Mouse (Mus musculus): ENCODE results near the gene Rnf220.

Rnf220 gene

GRCm38 (mm10) chr4:117496482-117497165, at the start of gene Rnf220:
Gene Rnf220 (minus strand): TSS chr4:117497052.
- peak; percentile 45 for DNase-seq (ENCODE audit: low spot score)

DNA sequence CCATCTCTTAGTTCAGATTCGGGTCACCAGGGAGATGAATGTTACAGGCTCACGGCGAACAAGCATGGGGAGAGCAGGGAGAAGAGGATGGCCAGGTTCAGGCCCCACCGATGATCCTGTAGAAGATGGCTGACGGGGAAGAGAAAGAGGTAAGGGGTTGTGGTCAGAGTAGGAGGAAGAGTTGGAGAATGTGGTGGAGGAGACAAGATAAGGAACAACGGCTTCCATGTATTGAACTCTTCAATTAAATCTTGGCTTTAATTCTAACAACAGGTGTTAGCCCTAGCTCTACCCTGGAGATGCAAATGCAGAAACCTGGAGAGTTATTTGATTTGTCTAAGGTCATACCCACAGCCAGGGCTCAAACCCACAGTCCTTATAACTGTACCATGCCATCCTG, 49.8 kb upstream of the Rnf220 start:
- no peak for DNase-seq (ENCODE audit: low spot score)

- no peak for DNase-seq (ENCODE audit: low spot score)
Measured at GRCm38 (mm10) chr4:117545448-117545847, 48.6 kb upstream of the Rnf220 start.

- no peak for DNase-seq (ENCODE audit: low spot score)
Measured at GRCm38 (mm10) chr4:117540571-117540970, 43.7 kb upstream of the Rnf220 start.

- DNase-seq (ENCODE audit: low spot score) = no peak
Measured at GRCm38 (mm10) chr4:117539329-117539980, 42.6 kb upstream of the Rnf220 start.

- DNase-seq (ENCODE audit: low spot score) = no peak
Measured at GRCm38 (mm10) chr4:117537002-117537401, 40.1 kb upstream of the Rnf220 start.

GRCm38 (mm10) chr4:117535496-117536200, 38.8 kb upstream of the Rnf220 start:
- no peak for DNase-seq (ENCODE audit: low spot score)

DNA sequence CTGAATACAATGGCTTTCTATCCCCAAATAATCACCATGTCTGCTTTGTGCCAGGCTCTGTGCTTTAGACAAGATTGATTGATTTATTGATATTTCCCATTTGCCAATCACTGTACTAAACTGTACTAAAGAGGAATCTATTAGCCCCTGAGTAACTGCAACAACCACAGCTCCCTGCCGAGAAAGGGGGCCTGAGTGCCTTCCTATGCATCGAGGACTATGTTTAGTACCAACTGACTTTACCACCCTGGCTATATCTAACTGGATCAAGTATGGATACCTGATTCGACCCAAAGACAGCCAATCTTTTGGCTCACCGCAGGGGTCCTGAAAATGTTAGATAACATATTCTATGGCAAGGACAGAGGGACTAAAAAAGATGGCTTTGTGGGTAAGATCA, 33.0 kb upstream of the Rnf220 start:
- DNase-seq (ENCODE audit: low spot score) = no peak

DNA sequence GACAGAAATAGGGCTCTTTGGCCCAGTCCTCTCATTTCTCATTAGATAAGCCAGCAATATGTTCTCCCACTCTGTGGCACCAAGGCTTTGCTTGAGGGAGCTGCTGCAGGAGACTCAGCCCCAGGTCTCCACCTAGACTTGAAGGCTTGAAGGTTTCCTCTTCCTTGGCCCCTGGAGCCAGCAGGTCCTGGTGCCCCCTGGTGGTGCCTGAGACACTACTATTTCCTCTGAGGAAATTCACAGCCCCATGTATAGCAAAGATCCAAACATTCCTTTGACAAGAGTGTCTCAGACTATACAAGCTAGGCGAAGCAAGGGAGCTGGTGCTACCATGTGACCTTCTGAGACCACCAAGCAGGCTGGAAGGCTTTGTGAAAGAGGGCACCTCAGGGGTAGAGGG, 31.1 kb upstream of the Rnf220 start:
- no peak for DNase-seq (ENCODE audit: low spot score)

DNA sequence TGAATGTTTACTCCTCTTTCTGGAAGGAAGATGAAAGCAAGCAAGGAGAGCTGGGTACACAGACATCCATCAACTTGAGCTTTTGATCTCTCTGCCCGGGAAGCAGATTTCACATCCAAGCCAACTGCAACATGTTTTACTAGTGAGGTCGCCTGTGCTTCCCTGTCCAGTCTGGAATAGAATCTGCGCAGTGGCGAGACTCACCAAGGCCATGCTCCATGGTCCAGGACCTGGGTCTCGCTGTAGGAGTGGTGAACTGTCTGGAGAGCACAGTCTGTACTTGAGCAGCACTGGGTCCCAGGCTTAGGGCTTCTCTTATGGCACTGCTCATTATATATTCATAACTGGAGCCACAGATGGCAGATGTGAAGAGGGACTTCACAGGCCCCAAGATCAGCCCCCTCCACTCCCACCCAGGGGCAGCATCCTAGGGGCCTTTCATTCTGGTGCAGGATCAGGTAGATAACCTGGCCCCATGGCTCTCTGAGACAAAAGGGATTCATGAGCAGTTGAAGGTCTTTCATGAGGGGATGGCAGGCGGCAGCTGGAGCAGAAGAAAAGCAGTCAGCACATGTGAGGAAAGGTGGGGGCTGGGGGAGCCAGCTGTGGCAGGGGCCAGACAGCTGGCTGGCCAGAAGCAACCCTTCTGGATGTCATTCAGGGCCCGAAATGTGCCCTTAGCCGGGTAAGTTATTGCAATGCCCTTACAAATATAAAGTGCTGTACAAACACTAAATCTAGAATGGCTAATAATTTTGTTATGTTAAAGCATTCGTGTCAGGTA, 30.5 kb upstream of the Rnf220 start:
- DNase-seq (ENCODE audit: low spot score) = no peak

DNA sequence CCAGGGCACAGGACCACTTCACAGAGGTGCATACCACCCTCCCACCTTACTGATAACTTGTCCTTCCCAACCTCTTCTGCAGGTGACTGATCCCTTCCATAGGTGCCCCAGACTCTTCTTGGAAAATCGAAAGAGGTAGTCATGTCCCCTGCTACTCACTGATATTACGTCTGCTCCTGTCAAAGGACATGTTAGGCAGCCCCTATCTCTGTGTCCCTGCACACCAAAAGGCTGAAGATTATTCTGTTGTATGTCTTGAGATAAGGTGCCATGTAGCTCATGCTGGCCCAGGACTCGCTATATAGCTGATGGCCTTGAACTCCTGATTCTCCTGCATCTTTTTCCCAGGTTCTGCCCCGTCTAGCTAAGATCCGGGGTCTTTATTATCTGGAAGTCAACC, 29.1 kb upstream of the Rnf220 start:
- DNase-seq (ENCODE audit: low spot score) = no peak

- DNase-seq (ENCODE audit: low spot score) = no peak
Measured at GRCm38 (mm10) chr4:117521350-117521749, 24.5 kb upstream of the Rnf220 start.

- no peak for DNase-seq (ENCODE audit: low spot score)
Measured at GRCm38 (mm10) chr4:117518246-117518645, 21.4 kb upstream of the Rnf220 start.

GRCm38 (mm10) chr4:117499043-117499442, 2.2 kb upstream of the Rnf220 start:
- DNase-seq (ENCODE audit: low spot score) = no peak

- peak; percentile 38 for DNase-seq (ENCODE audit: low spot score)
Measured at GRCm38 (mm10) chr4:117495869-117496401, 917 bp downstream of the Rnf220 start.

DNA sequence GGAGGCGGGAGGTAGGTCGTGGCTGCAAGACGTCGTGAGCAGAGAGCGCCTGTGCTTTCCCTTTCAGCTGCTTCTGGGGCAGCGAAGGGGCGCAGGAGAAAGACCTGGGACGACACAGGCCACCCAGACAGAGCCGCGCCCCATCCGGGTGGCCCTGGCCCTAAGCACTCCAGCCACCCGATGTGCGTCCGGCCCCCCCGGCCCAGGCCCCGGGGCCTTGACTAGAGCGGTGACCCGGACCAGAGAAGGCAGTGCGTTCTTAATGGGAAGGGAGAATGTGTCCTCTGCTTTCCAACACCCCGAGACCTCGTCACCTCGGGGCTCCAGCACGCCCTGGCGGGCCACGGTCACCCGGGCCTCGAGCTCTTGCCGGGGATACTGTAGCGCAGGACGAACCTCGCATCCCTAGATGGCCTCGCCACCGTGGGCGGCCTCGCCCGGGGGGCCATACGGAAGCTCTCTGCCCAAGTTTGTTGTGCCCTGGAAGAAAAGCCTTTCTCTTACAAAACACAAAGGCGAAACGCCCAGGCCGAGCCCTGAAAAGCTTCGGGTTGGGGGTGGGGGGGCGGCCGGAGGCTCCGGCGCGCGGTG, 1.8 kb downstream of the Rnf220 start:
- DNase-seq (ENCODE audit: low spot score) = peak; percentile 43

- DNase-seq (ENCODE audit: low spot score) = no peak
Measured at GRCm38 (mm10) chr4:117493905-117494851, 2.7 kb downstream of the Rnf220 start.

DNA sequence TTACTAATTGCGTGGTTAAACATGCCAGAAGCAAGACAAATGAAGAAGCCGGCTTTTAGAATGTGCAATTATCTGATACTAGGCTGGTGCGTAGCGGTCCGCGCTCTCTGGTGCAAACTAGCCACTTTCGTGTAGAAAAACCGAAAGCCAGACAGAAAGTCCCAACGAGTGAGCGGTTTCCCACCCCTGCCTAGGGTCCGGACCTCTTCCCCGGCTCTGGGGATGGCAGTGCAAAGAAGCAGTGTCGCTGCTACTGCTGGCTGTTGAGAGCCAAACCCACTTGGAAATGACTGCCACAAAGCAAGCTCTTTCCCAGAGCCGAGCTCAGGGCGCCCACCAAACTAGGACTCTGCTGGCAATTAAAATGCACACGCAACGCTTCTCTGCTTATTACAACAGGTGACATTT, 3.7 kb downstream of the Rnf220 start:
- DNase-seq (ENCODE audit: low spot score) = no peak

DNA sequence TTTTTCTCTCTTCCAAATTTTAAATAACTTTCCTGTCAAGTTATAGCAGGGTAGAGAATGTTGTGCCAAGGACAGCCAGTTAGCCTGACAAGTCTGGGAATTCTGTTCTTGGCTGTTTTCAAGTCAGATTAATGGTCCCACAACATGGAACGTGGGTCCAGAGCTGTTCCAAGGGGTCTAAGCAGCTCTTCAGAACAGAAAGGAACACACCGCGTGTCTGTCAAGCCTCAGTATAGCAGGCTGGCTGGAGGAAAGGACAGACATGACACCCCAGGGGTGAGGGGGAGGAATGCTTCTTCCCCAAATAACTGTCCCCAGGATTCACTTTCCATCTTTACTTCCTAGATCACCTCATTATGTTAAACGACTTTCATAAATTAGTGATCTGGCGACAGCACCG, 5.0 kb downstream of the Rnf220 start:
- DNase-seq (ENCODE audit: low spot score) = no peak

GRCm38 (mm10) chr4:117489975-117490374, 6.9 kb downstream of the Rnf220 start:
- no peak for DNase-seq (ENCODE audit: low spot score)

DNA sequence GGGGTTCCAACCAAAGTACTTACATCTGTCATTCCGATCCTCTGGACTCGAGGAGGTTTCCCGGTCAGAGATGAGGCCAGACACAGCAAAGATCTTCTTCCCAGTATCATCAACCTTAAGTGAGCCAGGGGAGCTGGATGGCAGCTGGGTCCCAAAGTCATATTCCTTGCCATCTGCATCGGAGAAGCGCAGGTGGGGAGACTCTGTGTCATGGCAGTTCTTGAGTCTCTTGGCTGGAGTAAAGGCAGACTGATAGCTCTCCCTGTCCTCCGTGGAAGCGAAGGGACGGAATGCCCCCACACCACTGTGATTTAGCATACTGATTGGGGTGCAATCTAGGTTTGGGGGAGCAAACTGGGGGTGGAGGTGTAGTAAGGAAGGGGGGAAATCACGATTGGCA, 7.3 kb downstream of the Rnf220 start:
- no peak for DNase-seq (ENCODE audit: low spot score)

Data from testis, postnatal 14 days (tissue).